Mouse (Mus musculus) 3134 (cell line): ENCODE measurements around the gene Jsrp1.
A peak's percentile ranks its signal among the peaks of the same experiment; 100 is the strongest.
"Not testable (repeated sequence)": the region's sequence is repeated elsewhere in the genome, so short reads cannot be mapped to it uniquely, and the experiment has no call there.

Experiments used
- DNase-seq: peaks from one replicate; pipeline ENCODE4 v3.0.0-alpha.2; 2011; ENCODE audit warnings: low spot score; ENCODE audit not compliant: insufficient read length; ENCODE audit errors: extremely low read depth

Gene Jsrp1

DNA sequence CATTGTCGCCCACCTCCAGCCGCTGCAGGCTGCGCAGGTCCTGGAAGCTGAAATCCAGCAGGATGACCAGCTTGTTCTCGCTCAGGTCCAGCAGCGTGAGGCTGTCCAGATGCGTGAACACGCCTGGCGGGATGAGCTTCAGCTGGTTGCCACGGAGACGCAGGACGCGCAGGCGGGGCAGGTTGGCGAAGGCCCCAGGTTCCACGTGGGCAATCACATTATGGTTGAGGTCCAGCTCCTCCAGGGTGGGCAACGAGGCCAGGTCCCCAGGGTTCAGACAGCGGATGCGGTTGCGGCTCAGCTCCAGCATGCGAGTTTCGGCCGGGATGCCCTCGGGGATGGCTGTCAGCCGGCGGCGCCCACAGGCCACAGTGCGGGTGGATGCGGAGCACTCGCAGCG is 22.3 kb upstream of the Jsrp1 start:
- DNase-seq, result no peak

DNA sequence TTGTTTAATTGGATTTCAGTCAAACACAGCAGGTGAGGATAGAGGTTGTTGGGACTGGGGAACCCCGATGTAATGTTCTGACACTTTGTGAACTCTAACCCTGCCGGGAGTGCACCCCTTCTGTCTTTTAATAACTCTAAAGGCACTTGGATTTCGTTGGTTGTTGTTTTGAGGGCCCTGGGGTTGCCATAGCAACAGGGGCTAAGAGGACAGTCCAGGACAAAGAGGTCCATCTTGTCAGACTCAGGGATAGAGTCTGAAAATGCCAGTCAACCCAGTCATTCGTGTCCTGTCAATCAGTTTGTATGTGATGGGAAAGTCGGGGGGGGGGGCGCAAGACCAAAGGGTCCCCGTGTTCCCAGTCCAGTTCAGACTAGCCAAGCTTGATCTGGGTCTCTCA is 19.5 kb upstream of the Jsrp1 start:
- no peak for DNase-seq

DNA sequence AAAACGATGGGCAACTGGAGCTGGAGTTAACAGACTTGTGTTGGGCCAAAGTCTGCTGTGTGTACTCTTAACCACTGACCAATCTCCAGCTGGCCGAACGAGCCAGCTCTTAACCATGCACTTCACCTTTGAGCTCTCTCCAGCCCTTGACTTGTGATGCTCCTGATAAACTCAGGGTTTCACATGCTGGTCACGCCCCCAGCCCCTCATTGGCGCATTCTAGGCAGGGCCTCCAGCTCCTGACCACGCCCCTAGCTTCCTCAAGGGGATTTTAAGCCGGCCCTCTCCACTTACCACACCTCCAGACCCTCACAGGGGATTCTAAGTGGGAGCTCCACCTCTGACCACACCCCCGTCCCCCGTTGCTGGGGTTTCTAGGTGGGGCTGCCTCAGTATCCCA is 17.8 kb upstream of the Jsrp1 start:
- peak; percentile 47 for DNase-seq

DNA sequence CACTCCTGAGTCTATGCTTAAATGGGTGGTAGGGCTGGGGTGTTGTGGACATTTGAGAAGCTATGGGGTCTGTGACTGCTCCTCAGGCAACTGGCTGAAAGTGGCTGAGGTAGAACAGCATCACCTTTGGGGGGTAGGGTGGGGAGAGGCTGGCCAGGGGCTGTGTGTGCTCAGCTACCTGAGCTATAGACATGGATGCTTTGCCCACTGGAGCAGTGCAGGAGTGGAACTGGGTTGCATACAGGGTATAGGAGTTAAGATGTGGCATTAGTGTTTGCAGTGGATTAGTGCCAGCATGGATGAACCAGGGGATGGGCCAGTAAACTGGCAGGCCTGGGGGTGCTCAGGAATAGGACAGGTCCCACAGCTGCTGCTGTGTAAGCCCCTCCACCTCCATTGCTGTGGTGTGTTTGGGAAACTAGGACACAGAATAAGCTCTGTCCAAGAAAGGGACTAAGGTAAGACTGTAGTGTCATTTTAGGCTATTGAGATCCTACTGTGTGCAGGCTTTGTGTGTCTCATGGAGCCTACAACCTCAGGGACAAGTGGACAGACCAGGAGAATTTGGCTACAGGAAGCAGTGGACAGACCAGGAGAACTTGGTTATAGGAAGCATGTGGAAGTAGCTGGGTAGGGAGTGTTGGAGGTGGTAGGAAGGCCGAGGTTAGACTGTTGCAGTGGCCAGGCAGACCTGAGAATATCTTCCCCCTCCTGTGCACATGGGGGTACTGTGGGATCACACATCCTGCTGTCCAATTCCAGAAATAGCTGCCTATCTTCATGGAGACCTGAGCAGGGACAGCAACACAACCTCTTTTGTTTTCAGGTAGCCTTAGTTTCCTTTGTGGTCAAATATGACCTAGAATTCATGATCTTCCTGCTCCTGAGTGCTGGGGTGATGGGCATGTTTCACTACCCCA is 16.3 kb upstream of the Jsrp1 start:
- no peak for DNase-seq

DNA sequence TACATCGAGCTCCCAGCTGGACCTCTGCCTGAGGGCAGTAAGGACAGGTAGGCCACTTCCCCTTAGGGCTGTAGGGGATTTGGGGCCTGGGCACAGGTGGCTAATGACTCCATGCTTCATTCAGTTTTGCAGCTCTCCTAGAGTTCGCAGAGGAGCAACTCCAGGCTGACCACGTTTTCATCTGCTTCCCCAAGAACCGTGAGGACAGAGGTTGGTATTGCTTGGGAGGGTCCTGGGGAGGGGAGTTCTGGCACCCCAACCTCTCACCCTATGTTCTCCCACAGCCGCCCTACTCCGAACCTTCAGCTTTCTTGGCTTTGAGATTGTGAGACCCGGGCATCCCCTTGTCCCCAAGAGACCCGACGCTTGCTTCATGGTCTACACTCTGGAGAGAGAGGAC is 15.3 kb upstream of the Jsrp1 start:
- not testable (repeated sequence) for DNase-seq

DNA sequence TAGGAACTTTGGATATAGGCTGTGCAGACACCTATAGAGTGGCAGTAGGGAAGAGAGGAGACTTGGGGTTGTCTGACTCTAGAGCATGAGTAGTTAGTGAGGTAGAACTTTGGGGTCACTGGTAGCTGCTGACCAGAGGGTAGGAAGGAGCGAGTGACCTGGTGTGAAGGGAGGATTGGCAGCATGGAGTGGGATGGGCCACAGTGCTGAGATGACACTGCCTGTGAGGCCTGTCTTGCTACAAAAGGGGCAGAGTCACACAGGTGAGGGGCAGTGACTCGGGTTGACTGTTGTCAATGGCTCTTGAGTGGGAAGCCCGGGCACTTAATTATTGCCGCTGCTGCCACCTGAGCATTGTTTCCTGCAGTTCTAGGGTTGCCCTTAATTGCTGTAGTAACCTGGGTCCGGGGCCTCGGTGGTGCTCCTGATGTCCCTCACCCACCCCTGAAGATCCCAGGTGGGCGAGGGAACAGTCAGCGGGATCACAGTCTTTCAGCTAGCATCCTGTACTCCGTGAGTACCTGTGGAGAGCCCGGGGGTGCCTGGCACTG is 14.6 kb upstream of the Jsrp1 start:
- DNase-seq, result no peak

DNA sequence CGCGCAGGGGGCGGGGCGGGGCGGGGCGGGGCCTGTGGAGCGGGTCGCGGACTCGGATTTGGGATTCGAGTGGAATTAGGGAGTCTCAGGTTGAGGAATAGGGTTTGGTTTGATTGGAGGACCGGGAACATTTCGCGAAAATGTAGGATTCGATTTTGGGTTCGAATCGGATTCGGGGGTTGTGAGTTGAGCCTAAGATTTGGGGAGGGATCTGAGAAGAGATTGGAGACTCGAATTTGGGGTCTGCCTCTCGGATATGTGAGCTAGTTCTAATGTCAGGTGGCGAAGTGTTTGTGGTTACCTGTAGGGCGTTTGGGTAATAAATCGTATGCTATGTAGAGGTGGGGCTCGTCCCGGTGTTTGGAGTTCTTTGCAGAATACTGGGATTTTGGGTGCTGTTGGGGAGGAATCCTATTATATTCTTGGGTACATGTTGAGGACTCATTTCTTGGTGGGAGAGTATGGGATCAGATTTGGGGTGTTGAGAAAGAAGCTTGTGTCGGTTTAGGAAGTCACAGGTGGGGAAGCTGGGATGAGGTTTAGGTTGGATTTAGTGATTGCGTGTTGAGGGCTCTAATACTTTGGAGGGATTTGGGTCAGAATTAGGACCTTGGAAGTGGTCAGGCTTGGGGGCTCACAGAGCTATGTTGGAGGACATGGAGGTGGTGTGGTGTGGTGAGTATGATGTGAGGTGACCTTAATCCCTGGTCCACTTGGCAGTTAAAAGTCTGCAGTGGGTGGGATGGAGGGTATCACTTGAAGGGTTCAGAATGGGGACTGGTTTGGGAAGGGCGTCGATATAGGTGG is 14.0 kb upstream of the Jsrp1 start:
- no peak for DNase-seq

DNA sequence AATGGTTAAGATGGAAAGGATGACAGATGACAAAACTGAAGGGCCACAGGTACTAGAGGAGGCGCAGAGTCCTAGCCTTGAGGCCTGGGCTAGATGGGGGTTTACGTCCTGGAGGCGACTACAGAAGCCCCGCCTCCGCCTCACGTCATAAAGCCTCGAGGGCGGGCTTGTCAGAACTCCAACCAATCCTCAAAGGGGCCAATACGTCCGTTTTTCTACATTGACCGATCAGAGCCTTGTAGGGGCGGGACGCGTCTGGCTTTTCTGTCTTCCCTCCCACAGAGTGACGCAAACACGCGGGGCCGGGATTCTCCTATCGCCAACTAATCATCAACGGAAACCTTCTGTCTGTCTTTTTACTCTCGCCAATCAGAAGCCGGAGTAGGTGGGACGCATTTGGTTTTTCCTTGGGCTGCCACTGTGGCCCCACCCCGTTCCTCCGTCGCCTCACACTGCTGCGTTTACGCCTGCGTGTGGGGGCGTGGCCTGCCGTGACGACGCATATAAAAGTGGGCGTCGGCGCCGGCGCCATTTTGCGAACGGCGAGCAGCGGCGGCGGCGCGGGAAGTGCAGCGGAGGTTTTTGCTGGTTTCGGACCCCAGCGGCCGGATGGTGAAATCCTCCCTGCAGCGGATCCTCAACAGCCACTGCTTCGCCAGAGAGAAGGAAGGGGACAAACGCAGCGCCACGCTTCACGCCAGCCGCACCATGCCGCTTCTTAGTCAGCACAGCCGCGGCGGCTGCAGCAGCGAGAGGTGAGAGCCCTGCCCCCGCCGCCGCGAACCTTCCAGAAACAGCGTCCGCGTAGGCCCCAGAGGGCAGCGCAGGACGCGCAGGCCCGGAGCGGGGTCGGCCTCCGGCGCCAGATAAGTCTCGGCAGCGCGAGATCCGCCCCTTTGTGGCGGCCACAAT is 13.1 kb upstream of the Jsrp1 start, which contains the start of gene Oaz1:
Oaz1 (plus strand) TSS at position 506 of the 912 bp plus-strand sequence.
- peak; percentile 97 for DNase-seq

DNA sequence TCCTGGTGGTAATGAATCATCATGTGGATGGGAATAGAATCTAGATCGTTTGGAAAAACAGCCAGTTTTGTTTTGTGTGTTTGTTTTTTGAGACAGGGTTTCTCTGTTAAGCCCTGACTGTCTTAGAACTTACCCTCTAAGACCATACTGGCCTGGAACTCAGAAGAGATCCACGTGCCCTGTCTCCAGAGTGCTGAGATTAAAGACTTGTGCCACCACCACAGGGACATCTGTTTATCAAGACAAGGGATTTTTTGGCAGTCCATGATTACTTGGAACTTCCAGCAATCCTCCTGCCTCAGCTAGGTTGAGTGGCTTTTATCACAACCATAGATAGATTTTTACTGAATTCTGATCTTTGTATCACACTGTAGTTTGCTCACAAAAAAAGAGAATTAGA is 11.5 kb upstream of the Jsrp1 start:
- no peak for DNase-seq

DNA sequence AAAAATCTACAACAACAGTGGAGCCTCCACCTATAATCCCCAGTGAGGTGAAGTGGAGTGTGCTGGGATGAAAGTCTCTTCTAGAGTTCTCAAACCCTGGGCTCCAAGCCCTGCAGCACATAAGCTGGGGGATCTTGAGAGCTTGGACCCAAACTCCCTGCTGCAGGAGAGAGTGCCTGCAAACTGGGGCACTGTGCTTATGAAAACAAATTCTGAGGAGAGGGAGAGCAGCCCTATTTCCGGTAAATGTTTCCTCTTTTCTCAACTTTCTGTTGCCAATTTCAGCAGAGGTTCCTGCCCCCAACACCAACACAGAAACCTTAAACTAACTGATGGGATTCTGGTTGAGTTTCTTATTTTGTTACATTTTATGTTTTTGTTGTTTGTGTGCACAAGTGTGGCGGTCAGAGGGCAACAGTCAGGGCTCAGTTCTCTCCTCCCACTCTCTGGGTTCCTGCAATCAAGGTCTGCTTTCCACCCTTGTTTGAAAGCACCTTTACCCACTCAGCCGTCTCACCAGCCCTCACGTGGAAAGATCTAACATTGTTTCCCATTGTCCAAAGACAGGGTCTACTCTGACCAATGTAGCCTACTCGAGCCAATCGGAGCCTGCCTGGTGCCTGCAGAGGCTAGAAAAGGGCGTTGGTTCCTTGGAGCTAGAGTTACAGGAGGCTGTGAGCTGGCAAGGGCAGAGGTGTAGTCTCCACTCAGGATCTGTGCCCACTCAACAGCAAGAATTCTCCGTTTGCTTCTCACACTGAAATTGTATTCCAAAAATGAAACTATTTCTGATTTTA is 10.7 kb upstream of the Jsrp1 start:
- peak; percentile 41 for DNase-seq

DNA sequence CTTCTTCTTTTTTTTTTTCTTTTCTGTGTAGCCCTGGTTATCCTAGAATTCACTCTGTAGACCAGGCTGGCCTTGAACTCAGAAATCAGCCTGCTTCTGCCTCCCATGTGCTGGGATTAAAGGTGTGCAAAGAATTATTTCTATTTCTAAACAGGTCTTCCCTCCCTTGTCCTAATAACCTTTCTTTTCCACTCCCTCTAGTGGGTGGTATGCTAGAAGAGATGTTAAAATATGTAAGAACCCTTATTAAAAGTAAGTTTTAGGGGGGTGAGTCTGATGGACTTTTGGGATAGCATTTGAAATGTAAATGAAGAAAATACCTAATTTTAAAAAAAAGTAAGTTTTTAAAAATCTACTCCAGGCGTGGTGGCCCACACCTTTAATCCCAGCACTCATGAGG is 10.0 kb upstream of the Jsrp1 start:
- DNase-seq, result no peak

DNA sequence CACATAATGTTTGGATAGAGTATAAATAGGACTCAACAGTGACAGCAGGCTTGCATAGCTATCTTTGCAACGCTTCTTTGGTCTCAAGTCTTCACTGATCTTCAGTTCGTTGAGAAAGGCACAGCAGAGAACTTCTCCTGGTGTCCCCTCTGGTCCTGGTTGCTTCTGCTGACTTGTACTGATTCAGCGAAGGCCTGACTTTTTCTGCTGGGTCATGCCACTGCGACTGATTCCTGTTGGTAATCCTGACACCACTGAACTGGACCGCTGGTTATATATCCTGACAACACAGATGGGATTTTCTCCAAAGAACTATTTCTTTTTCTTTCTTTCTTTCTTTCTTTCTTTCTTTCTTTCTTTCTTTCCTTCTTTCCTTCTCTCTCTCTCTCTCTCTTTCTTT is 9.2 kb upstream of the Jsrp1 start:
- no peak for DNase-seq

DNA sequence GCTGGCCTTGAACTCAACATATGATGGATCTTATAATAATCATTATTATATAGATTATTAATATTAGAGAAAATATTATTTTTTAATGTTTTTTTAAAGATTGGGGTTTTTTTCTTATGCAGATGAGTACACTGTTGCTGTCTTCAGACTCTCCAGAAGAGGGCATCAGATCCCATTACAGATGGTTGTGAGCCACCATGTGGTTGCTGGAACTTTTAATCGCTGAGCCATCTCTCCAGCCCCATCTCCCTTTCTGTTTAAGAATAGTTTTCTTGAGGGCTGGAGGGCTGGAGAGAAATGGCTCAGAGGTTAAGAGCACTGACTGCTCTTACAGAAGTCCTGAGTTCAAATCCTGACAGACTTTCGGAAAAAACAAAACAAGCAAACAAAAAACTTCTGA is 8.7 kb upstream of the Jsrp1 start:
- peak; percentile 45 for DNase-seq

DNA sequence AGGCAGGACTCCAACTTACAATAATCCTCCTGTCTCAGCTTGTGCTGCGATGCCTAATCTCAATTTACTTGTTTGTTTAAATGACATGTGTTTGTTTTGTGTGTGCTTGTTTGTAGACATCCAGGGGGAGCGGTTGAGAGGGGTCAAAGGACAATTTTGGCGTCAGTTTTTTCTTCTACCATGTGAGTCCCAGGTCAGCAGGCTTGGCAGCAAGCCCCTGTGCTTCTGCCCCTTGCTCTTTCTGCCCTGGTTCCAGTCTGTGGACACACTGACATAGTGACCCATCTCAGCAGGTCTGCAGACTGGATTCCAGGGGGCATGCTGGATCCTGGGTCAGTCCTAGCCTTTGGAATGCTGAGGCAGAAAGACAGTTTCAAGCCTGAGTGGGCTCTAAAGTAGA is 6.1 kb upstream of the Jsrp1 start:
- no peak for DNase-seq

DNA sequence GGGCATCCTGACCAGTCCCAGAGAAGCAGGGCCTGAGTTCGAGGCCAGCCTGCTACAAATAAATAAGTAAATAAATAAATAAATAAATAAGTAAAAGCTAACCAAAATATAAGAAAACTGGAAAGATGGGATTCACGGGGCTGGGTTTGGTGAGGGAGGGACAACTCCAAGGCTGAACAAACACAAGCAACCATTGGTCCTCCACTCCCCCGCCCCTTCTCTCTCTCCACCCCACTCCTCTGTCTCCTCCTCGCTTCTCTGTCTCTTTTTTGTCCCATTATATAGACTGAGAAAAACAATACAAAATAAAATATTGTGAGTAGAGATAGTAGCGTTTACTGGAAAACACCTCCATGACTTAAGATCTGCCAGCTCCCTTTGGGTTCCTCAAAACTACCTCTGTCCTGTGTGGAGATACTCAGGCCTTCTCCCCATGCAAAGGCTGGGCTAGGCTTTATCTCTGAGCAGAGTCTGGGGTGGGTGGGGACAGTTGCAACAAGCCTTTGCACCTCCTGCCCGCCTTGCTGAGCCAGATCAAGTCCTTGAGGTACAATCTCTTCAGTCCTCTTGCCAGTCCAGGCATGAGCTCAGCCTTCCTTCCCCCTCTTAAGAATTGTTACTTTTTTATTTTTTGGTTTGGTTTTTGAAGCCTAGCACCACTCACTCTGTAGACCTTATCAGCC is 5.4 kb upstream of the Jsrp1 start:
- no peak for DNase-seq

DNA sequence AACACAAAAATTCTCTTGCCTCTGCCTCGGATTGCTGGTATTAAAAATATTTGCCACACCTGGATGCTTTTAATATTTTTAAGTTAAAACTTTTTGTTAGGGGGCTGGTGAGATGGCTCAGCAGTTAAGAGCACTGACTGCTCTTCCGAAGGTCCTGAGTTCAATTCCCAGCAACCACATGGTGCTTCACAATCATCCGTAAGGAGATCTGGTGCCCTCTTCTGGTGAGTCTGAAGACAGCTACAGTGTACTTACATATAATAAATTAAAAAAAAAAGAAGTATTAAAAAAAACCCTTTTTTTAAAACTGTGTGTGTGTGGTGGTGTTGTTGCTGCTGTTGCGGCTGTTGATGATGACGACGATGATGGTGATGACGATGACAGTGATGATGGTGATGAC is 4.7 kb upstream of the Jsrp1 start:
- not testable (repeated sequence) for DNase-seq

DNA sequence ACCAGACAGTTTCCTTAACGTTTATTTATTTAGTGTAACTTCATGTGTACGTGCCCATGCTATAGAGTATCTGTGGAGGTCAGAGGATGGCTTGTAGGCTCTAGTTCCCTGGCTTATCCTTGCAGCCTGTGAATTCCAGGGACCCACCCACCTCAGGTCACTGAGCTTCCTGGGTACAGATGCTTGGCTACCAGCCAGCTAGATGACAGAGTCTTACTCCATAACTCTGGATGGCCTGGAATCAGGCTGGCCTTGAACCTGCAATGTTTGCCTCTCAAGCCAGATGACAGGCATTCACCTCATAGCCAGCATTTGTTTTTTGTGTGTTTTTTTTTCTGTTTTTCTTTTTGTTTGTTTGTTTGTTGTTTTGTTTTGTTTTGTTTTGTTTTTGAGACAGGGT is 3.9 kb upstream of the Jsrp1 start:
- no peak for DNase-seq

DNA sequence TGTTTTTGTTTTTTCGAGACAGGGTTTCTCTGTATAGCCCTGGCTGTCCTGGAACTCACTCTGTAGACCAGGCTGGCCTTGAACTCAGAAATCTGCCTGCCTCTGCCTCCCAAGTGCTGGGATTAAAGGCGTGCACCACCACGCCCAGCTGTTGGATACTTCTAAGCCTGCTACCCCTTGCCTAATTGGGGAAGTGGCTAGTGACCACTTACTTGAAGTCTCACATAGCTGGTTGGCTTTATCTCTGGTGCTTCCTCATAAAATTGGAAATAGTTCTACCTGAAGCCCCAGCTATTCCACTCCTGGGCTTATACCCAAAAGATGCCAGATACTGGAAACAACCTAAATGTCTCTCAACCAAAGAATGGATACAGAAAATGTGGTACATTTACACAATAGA is 3.0 kb upstream of the Jsrp1 start:
- not testable (repeated sequence) for DNase-seq

DNA sequence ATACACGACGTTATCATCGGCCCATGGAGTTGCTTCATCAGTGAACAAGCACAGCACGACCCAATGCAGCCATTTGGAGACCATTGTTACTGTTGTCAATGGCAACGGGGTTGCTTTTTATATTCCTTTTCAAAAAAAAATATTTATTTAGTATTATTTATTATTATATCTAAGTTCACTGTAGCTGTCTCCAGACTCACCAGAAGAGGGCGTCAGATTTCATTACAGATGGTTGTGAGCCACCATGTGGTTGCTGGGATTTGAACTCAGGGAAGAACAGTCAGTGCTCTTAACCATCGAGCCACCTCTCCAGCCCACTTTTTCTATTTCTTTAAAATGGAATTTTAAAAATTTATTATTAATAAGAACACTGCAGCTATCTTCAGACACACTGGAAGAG is 1.5 kb upstream of the Jsrp1 start:
- DNase-seq, result no peak
